Mouse (Mus musculus): Measurements from ENCODE around the gene Fev. TPM values are rescaled to one million over a fixed set of nuclear protein-coding genes. Genes with fewer than 3 reads are reported as not detected.

The Fev gene
- polyA plus RNA-seq, 1 experiment from 2014 or later: not detected

- H3K9me3 ChIP-seq: no peaks in the 10 kb centered on the region
- peaks cover 46% of the 10 kb centered on the region for H3K4me1 ChIP-seq
These were observed 25.8 kb downstream of the Fev start for GRCm38 (mm10) chr1:74859223-74859984.

DNA sequence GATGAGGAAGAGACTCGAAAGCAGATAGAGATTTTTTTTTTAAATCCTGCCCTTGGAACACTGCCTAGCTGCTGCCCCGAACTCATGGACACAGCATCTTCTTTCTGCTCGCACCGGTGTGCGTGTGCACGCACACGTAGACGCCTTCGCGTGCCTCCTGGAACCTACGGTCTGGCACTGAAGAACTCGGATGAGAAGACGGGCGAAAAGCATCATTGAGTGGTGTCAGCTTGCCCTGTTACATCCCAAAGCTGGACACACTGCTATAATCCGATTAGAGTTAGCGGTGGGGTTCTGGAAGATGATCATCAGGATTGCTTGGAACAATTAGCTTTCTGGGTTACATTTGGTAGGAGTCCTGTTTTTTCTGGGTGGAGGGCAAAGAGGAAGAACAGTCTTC is 26.4 kb downstream of the Fev start:
- ATAC-seq (ENCODE audit: low FRiP score): no peak
- Histone ChIP-seq H3K4me1 (peaks cover 52% of the 10 kb centered on the region), H3K9ac (peak overlapping the region; percentile 38; the same call in 1 of the 2 replicates), H3K4me2 (peak overlapping the region; percentile 94), H3K9me3 (no peaks in the 10 kb centered on the region), H3K4me3 (replicated peaks) (peak overlapping the region; percentile 65), H3K36me3 (replicated peaks) (no peaks in the 10 kb centered on the region), H3K27me3 (peaks cover 68% of the 10 kb centered on the region), H3K27ac (no peak overlapping the region)
- WGBS: 3% methylated on average over 16 of the region's 16 CpGs

More at GRCm38 (mm10) chr1:74859223-74859984, 25.8 kb downstream of the Fev start:
- Histone ChIP-seq H3K27ac (no peak overlapping the region), H3K4me3 (replicated peaks) (no peak overlapping the region), H3K9ac (no peak overlapping the region), H3K4me2 (peak overlapping the region; percentile 94; the same call in 1 of the 2 replicates), H3K27me3 (peaks cover 63% of the 10 kb centered on the region), H3K36me3 (replicated peaks) (no peaks in the 10 kb centered on the region)
- no peak for ATAC-seq (ENCODE audit: low FRiP score)
- WGBS: 42% methylated on average over 6 of the region's 6 CpGs

DNA sequence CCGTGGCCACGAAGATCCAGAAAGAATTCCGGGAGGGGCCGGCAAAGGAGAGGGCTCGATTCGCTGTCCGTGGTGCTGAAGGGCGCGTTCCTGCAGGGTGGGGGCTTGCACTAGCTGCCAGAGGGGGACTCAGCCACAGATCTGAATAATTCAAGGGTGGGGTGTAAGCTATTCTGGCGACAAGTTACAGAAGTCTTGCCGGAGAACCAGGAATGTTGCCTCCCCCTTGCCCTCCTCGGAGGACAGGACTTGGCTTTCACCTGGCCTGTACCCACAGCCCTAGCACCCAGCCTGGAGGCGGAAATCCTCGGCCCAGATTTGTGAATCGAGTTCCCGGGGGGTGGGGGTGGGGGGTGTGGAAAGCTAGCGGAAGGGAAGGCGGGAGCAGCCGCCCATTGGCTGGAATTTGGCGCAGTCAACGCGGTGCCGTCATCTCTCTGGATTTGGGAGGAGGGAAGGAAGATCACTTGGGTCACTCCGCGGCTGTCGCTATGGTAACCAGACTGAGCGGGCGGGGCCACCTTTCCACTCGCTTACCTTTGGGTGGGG is 27.0 kb downstream of the Fev start:
- H3K4me3 ChIP-seq (replicated peaks): peak overlapping the region; percentile 65
- H3K36me3 ChIP-seq (replicated peaks): no peaks in the 10 kb centered on the region
- H3K27me3 ChIP-seq: peaks cover 74% of the 10 kb centered on the region
- H3K4me1 ChIP-seq: peaks cover 54% of the 10 kb centered on the region
- H3K27ac ChIP-seq: no peak overlapping the region
- peak; percentile 60 for ATAC-seq (ENCODE audit: low FRiP score)
- peak overlapping the region; percentile 45; the same call in 1 of the 2 replicates for H3K9ac ChIP-seq
- WGBS: under 1% methylated on average over 29 of the region's 29 CpGs
- peak overlapping the region; percentile 94 for H3K4me2 ChIP-seq
- H3K9me3 ChIP-seq: no peaks in the 10 kb centered on the region

- no peak for ATAC-seq (ENCODE audit: low FRiP score)
- peak overlapping the region; percentile 94 for H3K4me2 ChIP-seq
- H3K9ac ChIP-seq: no peak overlapping the region
- no peak overlapping the region for H3K27ac ChIP-seq
- no peaks in the 10 kb centered on the region for H3K36me3 ChIP-seq (replicated peaks)
- H3K27me3 ChIP-seq: peaks cover 80% of the 10 kb centered on the region
- H3K4me3 ChIP-seq (replicated peaks): peak overlapping the region; percentile 65
- WGBS: 6% methylated on average over 4 of the region's 4 CpGs
- H3K9me3 ChIP-seq: no peaks in the 10 kb centered on the region
- H3K4me1 ChIP-seq: peaks cover 54% of the 10 kb centered on the region
These were observed 27.5 kb downstream of the Fev start for GRCm38 (mm10) chr1:74857677-74858076.

DNA sequence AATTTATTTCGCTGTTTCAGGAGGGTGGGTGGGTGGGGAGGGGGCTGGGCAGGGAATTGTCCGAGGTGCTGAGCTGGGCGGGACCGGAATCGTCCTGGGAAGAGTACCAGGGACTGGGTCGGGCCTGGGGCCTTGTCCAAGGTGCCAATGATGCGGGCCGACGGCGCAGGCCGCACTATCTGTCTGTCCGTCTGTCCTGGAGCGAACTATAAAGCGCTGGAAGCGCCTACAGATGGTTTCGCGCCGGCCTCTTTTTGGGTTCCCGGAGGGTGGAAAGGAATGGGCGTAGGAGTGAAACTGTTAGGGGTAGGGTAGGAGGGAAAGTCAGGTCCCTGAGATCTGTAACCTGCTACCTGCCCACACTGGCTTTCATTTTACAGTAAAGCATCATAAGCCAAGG is 28.0 kb downstream of the Fev start:
- 3% methylated on average over 20 of the region's 20 CpGs for WGBS
- Histone ChIP-seq H3K9me3 (no peaks in the 10 kb centered on the region), H3K27ac (no peak overlapping the region), H3K27me3 (peaks cover 83% of the 10 kb centered on the region), H3K36me3 (replicated peaks) (no peaks in the 10 kb centered on the region), H3K4me1 (peaks cover 54% of the 10 kb centered on the region), H3K4me3 (replicated peaks) (peak overlapping the region; percentile 65), H3K9ac (no peak overlapping the region), H3K4me2 (peak overlapping the region; percentile 94)
- ATAC-seq (ENCODE audit: low FRiP score): no peak

GRCm38 (mm10) chr1:74856791-74857190 is 28.4 kb downstream of the Fev start:
- H3K9ac ChIP-seq: 0 out of 2 replicates have a peak overlapping the region, but pooled peaks have one; percentile 84
- peak overlapping the region; percentile 65 for H3K4me3 ChIP-seq (replicated peaks)
- no peaks in the 10 kb centered on the region for H3K9me3 ChIP-seq
- under 1% methylated on average over 7 of the region's 7 CpGs for WGBS
- no peak for ATAC-seq (ENCODE audit: low FRiP score)
- no peaks in the 10 kb centered on the region for H3K36me3 ChIP-seq (replicated peaks)
- H3K4me2 ChIP-seq: peak overlapping the region; percentile 94
- no peak overlapping the region for H3K27ac ChIP-seq
- H3K27me3 ChIP-seq: peaks cover 83% of the 10 kb centered on the region
- H3K4me1 ChIP-seq: peaks cover 58% of the 10 kb centered on the region

GRCm38 (mm10) chr1:74856439-74856720 is 28.8 kb downstream of the Fev start:
- ATAC-seq (ENCODE audit: low FRiP score): no peak
- H3K4me1 ChIP-seq: peaks cover 62% of the 10 kb centered on the region
- no peaks in the 10 kb centered on the region for H3K9me3 ChIP-seq
- H3K27me3 ChIP-seq: peaks cover 84% of the 10 kb centered on the region
- peak overlapping the region; percentile 65 for H3K4me3 ChIP-seq (replicated peaks)
- peak overlapping the region; percentile 94 for H3K4me2 ChIP-seq
- H3K9ac ChIP-seq: peak overlapping the region; percentile 84
- H3K27ac ChIP-seq: no peak overlapping the region
- 4% methylated on average over 11 of the region's 11 CpGs for WGBS
- no peaks in the 10 kb centered on the region for H3K36me3 ChIP-seq (replicated peaks)

DNA sequence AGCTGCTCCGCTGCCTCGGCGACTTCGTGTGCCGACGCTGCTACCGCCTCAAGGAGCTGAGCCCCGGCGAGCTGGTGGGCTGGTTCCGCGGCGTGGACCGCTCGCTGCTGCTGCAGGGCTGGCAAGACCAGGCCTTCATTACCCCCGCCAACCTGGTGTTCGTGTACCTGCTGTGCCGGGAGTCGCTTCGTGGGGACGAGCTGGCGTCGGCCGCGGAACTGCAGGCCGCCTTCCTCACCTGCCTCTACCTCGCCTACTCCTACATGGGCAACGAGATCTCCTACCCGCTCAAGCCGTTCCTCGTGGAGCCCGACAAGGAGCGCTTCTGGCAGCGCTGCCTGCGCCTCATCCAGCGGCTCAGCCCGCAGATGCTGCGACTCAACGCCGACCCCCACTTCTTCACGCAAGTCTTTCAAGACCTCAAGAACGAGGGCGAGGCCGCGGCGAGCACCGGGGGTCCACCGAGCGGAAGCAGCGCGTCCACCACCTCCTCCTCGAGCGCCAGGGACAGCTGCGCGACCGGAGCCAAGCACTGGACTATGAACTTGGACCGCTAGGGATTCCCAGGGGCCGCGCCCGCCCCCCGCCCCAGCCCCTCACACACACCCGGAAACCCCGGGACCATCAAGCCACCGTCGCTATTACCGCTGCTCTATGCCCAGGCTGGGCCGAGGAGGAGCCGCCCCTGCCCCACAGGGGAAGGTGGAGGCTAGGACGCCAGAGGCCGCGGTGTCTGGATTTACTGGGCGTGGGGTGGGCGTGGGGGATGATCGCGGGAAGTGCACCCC is 29.4 kb downstream of the Fev start:
- Histone ChIP-seq H3K27ac (no peak overlapping the region), H3K4me2 (peak overlapping the region; percentile 94), H3K27me3 (peaks cover 86% of the 10 kb centered on the region), H3K9me3 (no peaks in the 10 kb centered on the region), H3K4me1 (peaks cover 68% of the 10 kb centered on the region), H3K4me3 (replicated peaks) (peak overlapping the region; percentile 65), H3K36me3 (replicated peaks) (no peaks in the 10 kb centered on the region), H3K9ac (peak overlapping the region; percentile 84)
- WGBS: 1% methylated on average over 70 of the region's 74 CpGs
- no peak for ATAC-seq (ENCODE audit: low FRiP score)

DNA sequence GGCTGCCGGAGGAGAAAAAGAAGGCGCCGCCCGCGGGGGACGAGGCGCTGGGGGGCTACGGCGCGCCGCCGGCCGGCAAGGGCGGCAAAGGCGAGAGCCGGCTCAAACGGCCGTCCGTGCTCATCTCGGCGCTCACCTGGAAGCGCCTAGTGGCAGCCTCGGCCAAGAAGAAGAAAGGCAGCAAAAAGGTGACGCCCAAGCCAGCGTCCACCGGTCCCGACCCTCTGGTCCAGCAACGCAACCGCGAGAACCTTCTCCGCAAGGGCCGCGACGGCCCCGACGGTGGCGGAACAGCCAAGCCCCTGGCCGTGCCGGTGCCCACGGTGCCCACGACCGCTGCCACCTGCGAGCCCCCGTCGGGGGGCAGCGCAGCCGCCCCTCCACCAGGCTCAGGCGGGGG is 30.1 kb downstream of the Fev start:
- H3K27ac ChIP-seq: peak overlapping the region; percentile 72
- no peaks in the 10 kb centered on the region for H3K36me3 ChIP-seq (replicated peaks)
- WGBS: 0% methylated on average over 44 of the region's 48 CpGs
- H3K4me3 ChIP-seq (replicated peaks): peak overlapping the region; percentile 65
- peak overlapping the region; percentile 84 for H3K9ac ChIP-seq
- peaks cover 88% of the 10 kb centered on the region for H3K27me3 ChIP-seq
- 0 out of 2 replicates have a peak, but pooled peaks have one; percentile 2 for ATAC-seq (ENCODE audit: low FRiP score)
- no peaks in the 10 kb centered on the region for H3K9me3 ChIP-seq
- H3K4me1 ChIP-seq: peaks cover 75% of the 10 kb centered on the region
- H3K4me2 ChIP-seq: peak overlapping the region; percentile 94

- Histone ChIP-seq H3K9me3 (no peaks in the 10 kb centered on the region), H3K36me3 (replicated peaks) (no peaks in the 10 kb centered on the region), H3K9ac (peak within 1 kb of the TSS; percentile 84), H3K4me3 (replicated peaks) (peak within 1 kb of the TSS; percentile 65), H3K4me2 (peak within 1 kb of the TSS; percentile 94), H3K27ac (peak within 1 kb of the TSS; percentile 72), H3K4me1 (peaks cover 71% of the 10 kb centered on the region), H3K27me3 (peaks cover 88% of the 10 kb centered on the region)
- 3% methylated on average over 39 of the region's 39 CpGs for WGBS
- ATAC-seq (ENCODE audit: low FRiP score): peak; percentile 91
These were observed 30.7 kb downstream of the Fev start, which contains the start of gene Cdk5r2 for GRCm38 (mm10) chr1:74854306-74855056. Gene Cdk5r2, plus strand, starts transcription at chr1:74854934.

GRCm38 (mm10) chr1:74851001-74851775 is 34.0 kb downstream of the Fev start:
- ATAC-seq (ENCODE audit: low FRiP score): peak; percentile 16; the same call in 1 of the 2 replicates
- Histone ChIP-seq H3K4me1 (peaks cover 42% of the 10 kb centered on the region), H3K4me3 (replicated peaks) (no peak overlapping the region), H3K4me2 (peak overlapping the region; percentile 17; the same call in 1 of the 2 replicates), H3K27ac (peak overlapping the region; percentile 14; the same call in 1 of the 2 replicates), H3K27me3 (peaks cover 61% of the 10 kb centered on the region), H3K36me3 (replicated peaks) (no peaks in the 10 kb centered on the region), H3K9me3 (no peaks in the 10 kb centered on the region), H3K9ac (0 out of 2 replicates have a peak overlapping the region, but pooled peaks have one; percentile 25)
- 6% methylated on average over 6 of the region's 6 CpGs for WGBS
